ENCODE assay signal across 10 mouse cellular contexts in genomic region chr2:117389925-117390892, GRCm38 (mm10). TPM values are rescaled to one million over a fixed set of nuclear protein-coding genes. Genes with fewer than 3 reads are reported as not detected.
DNase-seq lines count a peak whose midpoint lies in the region; ATAC-seq and TF ChIP-seq lines count a peak whose summit lies in the region.
"Had no signal": no experiment of that assay in that cellular context is flagged by ENCODE, and none has a peak within 500 bp of the region (broad histone marks: within the 10 kb centered on the region; RNA-seq: fewer than 3 reads in every experiment).

No protein-coding gene starts in this region.

- no peaks in the 10 kb centered on the region for H3K9me3 ChIP-seq in forebrain, postnatal 0 days (ENCODE audit: low read length)
- H3K9me3 ChIP-seq in midbrain, postnatal 0 days (ENCODE audit: low read length): no peaks in the 10 kb centered on the region
- H3K9me3 ChIP-seq: liver, embryonic 13.5 days had no signal

- 50% methylated on average over 17 of the region's 17 CpGs for WGBS in forebrain, postnatal 0 days
- 54% methylated on average over 17 of the region's 17 CpGs for WGBS in midbrain, postnatal 0 days

- ATAC-seq in forebrain, postnatal 0 days: peak; percentile 85
- ATAC-seq in midbrain, postnatal 0 days (ENCODE audit: low FRiP score): peak; percentile 73

- no peak overlapping the region for H3K4me2 ChIP-seq in forebrain, postnatal 0 days (ENCODE audit: low read depth)
- H3K4me2 ChIP-seq in midbrain, postnatal 0 days (ENCODE audit: low read depth, low read length, poor library complexity, severe bottlenecking): no peak overlapping the region
- H3K4me2 ChIP-seq: liver, embryonic 13.5 days had no signal

- no peak for TF ChIP-seq CTCF in layer of hippocampus, adult 2 months (conservative IDR thresholded peaks at IDR 0.05)
- TF ChIP-seq CTCF in forebrain, postnatal 0 days (IDR thresholded peaks at IDR 0.05; ENCODE audit: low read depth): no peak
- no peak for TF ChIP-seq CTCF in midbrain, postnatal 0 days (IDR thresholded peaks at IDR 0.05)

- H3K27ac ChIP-seq in layer of hippocampus, adult 2 months: no peak overlapping the region
- peak overlapping the region; percentile 66; the same call in 1 of the 2 replicates for H3K27ac ChIP-seq in forebrain, postnatal 0 days (ENCODE audit: low read depth, low read length)
- H3K27ac ChIP-seq in midbrain, postnatal 0 days (ENCODE audit: low read depth, low read length): peak overlapping the region; percentile 27; the same call in 1 of the 2 replicates
- H3K27ac ChIP-seq: liver, embryonic 13.5 days had no signal

- H3K4me3 ChIP-seq in layer of hippocampus, adult 2 months: no peak overlapping the region
- no peak overlapping the region for H3K4me3 ChIP-seq in forebrain, postnatal 0 days (ENCODE audit: low read depth, low read length)
- no peak overlapping the region for H3K4me3 ChIP-seq in midbrain, postnatal 0 days (ENCODE audit: low read depth, low read length)
- H3K4me3 ChIP-seq: liver, embryonic 13.5 days had no signal

- H3K9ac ChIP-seq in forebrain, postnatal 0 days: no peak overlapping the region
- H3K9ac ChIP-seq in midbrain, postnatal 0 days (replicated peaks; ENCODE audit: low read length, poor library complexity, severe bottlenecking): no peak overlapping the region
- H3K9ac ChIP-seq: liver, embryonic 13.5 days had no signal

- no peaks in the 10 kb centered on the region for H3K36me3 ChIP-seq in forebrain, postnatal 0 days (ENCODE audit: insufficient read depth)
- no peaks in the 10 kb centered on the region for H3K36me3 ChIP-seq in midbrain, postnatal 0 days (ENCODE audit: insufficient read depth, low read length)
- H3K36me3 ChIP-seq: liver, embryonic 13.5 days had no signal

- H3K4me1 ChIP-seq in forebrain, postnatal 0 days (ENCODE audit: insufficient read depth): peaks cover 8% of the 10 kb centered on the region; the same call in 1 of the 2 replicates
- peaks cover 5% of the 10 kb centered on the region; the same call in 1 of the 2 replicates for H3K4me1 ChIP-seq in midbrain, postnatal 0 days (ENCODE audit: insufficient read depth, low read length)
- H3K4me1 ChIP-seq: liver, embryonic 13.5 days had no signal

- no peaks in the 10 kb centered on the region for H3K27me3 ChIP-seq in forebrain, postnatal 0 days (ENCODE audit: insufficient read depth, low read length)
- H3K27me3 ChIP-seq in midbrain, postnatal 0 days (ENCODE audit: insufficient read depth, low read length): no peaks in the 10 kb centered on the region
- H3K27me3 ChIP-seq: liver, embryonic 13.5 days had no signal

- DNase-seq in layer of hippocampus, adult 2 months (ENCODE audit: low spot score in 2 of 2): peak; percentile 37 to 44
- DNase-seq in layer of hippocampus, adult 9-10 months (ENCODE audit: low spot score): no peak
- DNase-seq in adipocyte (ENCODE audit: low spot score): peak; percentile 39
- DNase-seq in forebrain, postnatal 0 days: peak; percentile 72
- DNase-seq in midbrain, postnatal 0 days (ENCODE audit: low spot score): peak; percentile 61
- DNase-seq in spleen, adult 18-20 months: no peak
- DNase-seq in thymus, postnatal 4 days: no peak
- no peak for DNase-seq in MN1 (ENCODE audit: low spot score)
- DNase-seq: kidney, adult 11 months; liver, embryonic 13.5 days had no signal

RNA-seq across cellular contexts. Expression of gene Rasgrp1, which starts 47.4 kb away (rescaled TPM):
- total RNA-seq in layer of hippocampus, adult 2 months (2021): 100 to 1,000 TPM; 390 to 415 TPM
- 16.6 and 18.4 TPM in 2 replicates for total RNA-seq in forebrain, postnatal 0 days (2014; rRNA removed)
- 6.6 and 9.5 TPM in 2 replicates for polyA plus RNA-seq in forebrain, postnatal 0 days (2015; fragmentation: Nextera tagmentation; extraction: Ambion mirVana)
- 5.4 and 6.6 TPM in 2 replicates for total RNA-seq in midbrain, postnatal 0 days (2014; rRNA removed)
- polyA plus RNA-seq in midbrain, postnatal 0 days (2015; fragmentation: Nextera tagmentation; extraction: Ambion mirVana): 3.1 and 3.5 TPM in 2 replicates

Comparison
In these comparisons a context has a peak if more than half of its experiments do, and no peak if none do; other contexts are left out.
1. DNase-seq: peak in layer of hippocampus, adult 2 months (2 of 2), adipocyte (single experiment), forebrain, postnatal 0 days (single experiment) and midbrain, postnatal 0 days (single experiment); none in layer of hippocampus, adult 9-10 months (single experiment), spleen, adult 18-20 months (0 of 2), thymus, postnatal 4 days (single experiment) and MN1 (single experiment).
2. RNA of gene Rasgrp1, which starts 47.4 kb away (total RNA-seq): 390 to 415 TPM in layer of hippocampus, adult 2 months; 16.6 to 18.4 TPM in forebrain, postnatal 0 days and 5.4 to 6.6 TPM in midbrain, postnatal 0 days; every median in the first group is over 10 times any median in the second.